Mouse (Mus musculus): ENCODE data around the gene Vps37b.
A peak's percentile ranks its signal among the peaks of the same experiment; 100 is the strongest.
"Not testable (repeated sequence)": the region's sequence is repeated elsewhere in the genome, so short reads cannot be mapped to it uniquely, and the experiment has no call there.

Vps37b gene

GRCm38 (mm10) chr5:124032001-124032508 lies at the start of gene Vps37b:
Gene Vps37b, minus strand, starts transcription at chr5:124032270.
- DNase-seq (ENCODE audit: low spot score), result peak; percentile 88

- no peak for DNase-seq (ENCODE audit: low spot score)
Measured at GRCm38 (mm10) chr5:124079880-124080279, 47.8 kb upstream of the Vps37b start.

GRCm38 (mm10) chr5:124078794-124079416 lies 46.8 kb upstream of the Vps37b start:
- no peak for DNase-seq (ENCODE audit: low spot score)

GRCm38 (mm10) chr5:124077856-124078460 lies 45.9 kb upstream of the Vps37b start:
- no peak for DNase-seq (ENCODE audit: low spot score)

- no peak for DNase-seq (ENCODE audit: low spot score)
Measured at GRCm38 (mm10) chr5:124077241-124077640, 45.2 kb upstream of the Vps37b start.

- DNase-seq (ENCODE audit: low spot score), result no peak
Measured at GRCm38 (mm10) chr5:124076559-124076958, 44.5 kb upstream of the Vps37b start.

GRCm38 (mm10) chr5:124075716-124076115 lies 43.6 kb upstream of the Vps37b start:
- DNase-seq (ENCODE audit: low spot score), result no peak

- no peak for DNase-seq (ENCODE audit: low spot score)
Measured at GRCm38 (mm10) chr5:124074845-124075307, 42.8 kb upstream of the Vps37b start.

GRCm38 (mm10) chr5:124073682-124074081 lies 41.6 kb upstream of the Vps37b start:
- DNase-seq (ENCODE audit: low spot score), result peak; percentile 50

GRCm38 (mm10) chr5:124069657-124070056 lies 37.6 kb upstream of the Vps37b start:
- DNase-seq (ENCODE audit: low spot score), result no peak

GRCm38 (mm10) chr5:124062037-124062824 lies 30.2 kb upstream of the Vps37b start:
- DNase-seq (ENCODE audit: low spot score), result no peak

- no peak for DNase-seq (ENCODE audit: low spot score)
Measured at GRCm38 (mm10) chr5:124059677-124060076, 27.6 kb upstream of the Vps37b start.

GRCm38 (mm10) chr5:124058749-124059148 lies 26.7 kb upstream of the Vps37b start:
- DNase-seq (ENCODE audit: low spot score), result no peak

- DNase-seq (ENCODE audit: low spot score), result no peak
Measured at GRCm38 (mm10) chr5:124056956-124057355, 24.9 kb upstream of the Vps37b start.

- no peak for DNase-seq (ENCODE audit: low spot score)
Measured at GRCm38 (mm10) chr5:124056219-124056618, 24.1 kb upstream of the Vps37b start.

GRCm38 (mm10) chr5:124052641-124053040 lies 20.6 kb upstream of the Vps37b start:
- not testable (repeated sequence) for DNase-seq (ENCODE audit: low spot score)

GRCm38 (mm10) chr5:124051899-124052491 lies 19.9 kb upstream of the Vps37b start:
- DNase-seq (ENCODE audit: low spot score), result no peak

- no peak for DNase-seq (ENCODE audit: low spot score)
Measured at GRCm38 (mm10) chr5:124050095-124051050, 18.3 kb upstream of the Vps37b start.

GRCm38 (mm10) chr5:124049249-124050045 lies 17.4 kb upstream of the Vps37b start:
- DNase-seq (ENCODE audit: low spot score), result no peak

- peak; percentile 58 for DNase-seq (ENCODE audit: low spot score)
Measured at GRCm38 (mm10) chr5:124046741-124047401, 14.8 kb upstream of the Vps37b start.

Measured in adipocyte (in vitro differentiated cells).